Mouse (Mus musculus) limb, embryonic 11.5 days (tissue): ENCODE data around the gene Stx17. TPM values are rescaled to one million over a fixed set of nuclear protein-coding genes. Genes with fewer than 3 reads are reported as not detected.
A peak's percentile ranks its signal among the peaks of the same experiment; 100 is the strongest.

Source experiments
- ATAC-seq: fragments of 200-750 bp; cut with Nextera tagmentation; 2 replicates; pipeline ENCODE4 v1.8.0; 2017; ENCODE audit warnings: low read depth; ENCODE audit not compliant: insufficient number of reproducible peaks, low FRiP score, low TSS enrichment
- DNase-seq: peaks from one replicate; pipeline ENCODE4 v3.0.0-alpha.2; 2015; ENCODE audit warnings: low spot score
- H3K27ac ChIP-seq: fragments of 300-500 bp; sonication (generic); replicated peaks from 2 replicates; pipeline ENCODE4 v1.5.1; 2014; ENCODE audit warnings: low read depth, mild to moderate bottlenecking, low read length
- H3K27me3 ChIP-seq: fragments of 300-500 bp; sonication (generic); 2 replicates; pipeline ENCODE4 v1.6.1; 2014; ENCODE audit warnings: mild to moderate bottlenecking, low read length, mixed read lengths; ENCODE audit not compliant: control insufficient read depth, insufficient read depth
- H3K36me3 ChIP-seq: fragments of 300-500 bp; sonication (generic); 2 replicates; pipeline ENCODE4 v1.6.1; 2014; ENCODE audit warnings: mild to moderate bottlenecking, low read length, moderate library complexity, mixed read lengths; ENCODE audit not compliant: control insufficient read depth, insufficient read depth
- H3K4me1 ChIP-seq: fragments of 300-500 bp; sonication (generic); 2 replicates; pipeline ENCODE4 v1.6.1; 2014; ENCODE audit warnings: low read length, mixed read lengths; ENCODE audit not compliant: control insufficient read depth, insufficient read depth
- H3K4me2 ChIP-seq: fragments of 300-500 bp; sonication (generic); 2 replicates; pipeline ENCODE4 v1.6.1; 2014; ENCODE audit warnings: low read depth, mild to moderate bottlenecking, moderate library complexity; ENCODE audit not compliant: severe bottlenecking
- H3K4me3 ChIP-seq: fragments of 300-500 bp; sonication (generic); 2 replicates; pipeline ENCODE4 v1.5.1; 2014; ENCODE audit warnings: low read depth, low read length
- H3K9ac ChIP-seq: fragments of 300-500 bp; sonication (generic); 2 replicates; pipeline ENCODE4 v1.6.1; 2014; ENCODE audit warnings: mild to moderate bottlenecking, low read length
- H3K9me3 ChIP-seq: fragments of 300-500 bp; sonication (generic); 2 replicates; pipeline ENCODE4 v1.6.1; 2016; ENCODE audit warnings: low read length; ENCODE audit not compliant: control insufficient read depth
- WGBS: fragments of 180-500 bp; shearing (Covaris S2); extraction: QIAGEN DNeasy Blood & Tissue Kit; methylation state at CpG from one replicate; pipeline ENCODE4 v1.1.7; 2014; 5-methylcytosine and 5-hydroxymethylcytosine counted together
- polyA plus RNA-seq: library from polyadenylated mRNA; unstranded; fragments of >200 nt; fragmentation: Nextera tagmentation; extraction: Ambion mirVana; gene quantifications from 2 replicates; pipeline ENCODE4 v1.2.1, GENCODE M21; 2014

Stx17 gene
- 26.9 and 29.0 TPM in 2 replicates for polyA plus RNA-seq

GRCm38 (mm10) chr4:48124773-48125469, at the start of gene Stx17:
Gene Stx17 (plus strand): TSS chr4:48124915.
- Histone ChIP-seq H3K4me1 (no peaks in the 10 kb centered on the region), H3K27ac (no peak within 1 kb of the TSS), H3K9ac (peak within 1 kb of the TSS; percentile 87), H3K36me3 (no peaks in the 10 kb centered on the region), H3K4me3 (peak within 1 kb of the TSS; percentile 67), H3K4me2 (peak within 1 kb of the TSS; percentile 84), H3K27me3 (no peaks in the 10 kb centered on the region), H3K9me3 (no peaks in the 10 kb centered on the region)
- 2% methylated on average over 58 of the region's 58 CpGs for WGBS
- ATAC-seq, result peak; percentile 99
- peak; percentile 92 for DNase-seq

- H3K4me3 ChIP-seq, result no peak overlapping the region
- H3K4me2 ChIP-seq, result no peak overlapping the region
- WGBS, result 80% methylated on average over 13 of the region's 13 CpGs
- H3K9me3 ChIP-seq, result no peaks in the 10 kb centered on the region
- no peak overlapping the region for H3K9ac ChIP-seq
- ATAC-seq (no peak), DNase-seq (no peak)
- no peaks in the 10 kb centered on the region for H3K36me3 ChIP-seq
- no peaks in the 10 kb centered on the region for H3K27me3 ChIP-seq
- no peaks in the 10 kb centered on the region for H3K4me1 ChIP-seq
- H3K27ac ChIP-seq, result no peak overlapping the region
These were observed 47.8 kb upstream of the Stx17 start for GRCm38 (mm10) chr4:48076693-48077471.

- Histone ChIP-seq H3K27me3 (no peaks in the 10 kb centered on the region), H3K9me3 (no peaks in the 10 kb centered on the region), H3K4me3 (no peak overlapping the region), H3K9ac (no peak overlapping the region), H3K4me2 (peak overlapping the region; percentile 17; the same call in 1 of the 2 replicates), H3K4me1 (no peaks in the 10 kb centered on the region), H3K27ac (no peak overlapping the region), H3K36me3 (no peaks in the 10 kb centered on the region)
- no peak for DNase-seq
- no peak for ATAC-seq
- WGBS, result 8% methylated on average over 4 of the region's 4 CpGs
These were observed 46.5 kb upstream of the Stx17 start for GRCm38 (mm10) chr4:48078213-48078612.

- Histone ChIP-seq H3K4me1 (no peaks in the 10 kb centered on the region), H3K27ac (no peak overlapping the region), H3K36me3 (no peaks in the 10 kb centered on the region), H3K27me3 (no peaks in the 10 kb centered on the region), H3K9ac (no peak overlapping the region), H3K9me3 (no peaks in the 10 kb centered on the region), H3K4me2 (no peak overlapping the region), H3K4me3 (no peak overlapping the region)
- ATAC-seq (no peak), DNase-seq (no peak)
- WGBS, result 75% methylated on average over 8 of the region's 8 CpGs
These were observed 45.3 kb upstream of the Stx17 start for GRCm38 (mm10) chr4:48079285-48080039.

GRCm38 (mm10) chr4:48083452-48083851, 41.3 kb upstream of the Stx17 start:
- DNase-seq, result no peak
- WGBS, result 79% methylated on average over 4 of the region's 4 CpGs

GRCm38 (mm10) chr4:48086609-48087008, 38.1 kb upstream of the Stx17 start:
- Histone ChIP-seq H3K36me3 (no peaks in the 10 kb centered on the region), H3K4me2 (no peak overlapping the region), H3K4me3 (no peak overlapping the region), H3K27ac (no peak overlapping the region), H3K9me3 (no peaks in the 10 kb centered on the region), H3K27me3 (no peaks in the 10 kb centered on the region), H3K4me1 (no peaks in the 10 kb centered on the region), H3K9ac (no peak overlapping the region)
- ATAC-seq, result no peak
- 68% methylated on average over 6 of the region's 6 CpGs for WGBS
- DNase-seq, result no peak

More at GRCm38 (mm10) chr4:48083452-48083851, 41.3 kb upstream of the Stx17 start:
- Histone ChIP-seq H3K36me3 (no peaks in the 10 kb centered on the region), H3K4me2 (no peak overlapping the region), H3K9ac (no peak overlapping the region), H3K27me3 (no peaks in the 10 kb centered on the region), H3K4me1 (no peaks in the 10 kb centered on the region), H3K9me3 (no peaks in the 10 kb centered on the region), H3K27ac (no peak overlapping the region), H3K4me3 (no peak overlapping the region)
- no peak for ATAC-seq

GRCm38 (mm10) chr4:48087497-48087896, 37.2 kb upstream of the Stx17 start:
- no peak for DNase-seq
- H3K4me2 ChIP-seq, result no peak overlapping the region
- WGBS, result 89% methylated on average over 6 of the region's 6 CpGs

GRCm38 (mm10) chr4:48093221-48093620, 31.5 kb upstream of the Stx17 start:
- WGBS, result 84% methylated on average over 3 of the region's 3 CpGs
- Histone ChIP-seq H3K27ac (no peak overlapping the region), H3K4me1 (no peaks in the 10 kb centered on the region), H3K4me3 (no peak overlapping the region), H3K4me2 (no peak overlapping the region), H3K27me3 (no peaks in the 10 kb centered on the region), H3K9me3 (no peaks in the 10 kb centered on the region), H3K9ac (no peak overlapping the region), H3K36me3 (no peaks in the 10 kb centered on the region)
- DNase-seq (no peak), ATAC-seq (no peak)

More at GRCm38 (mm10) chr4:48087497-48087896, 37.2 kb upstream of the Stx17 start:
- Histone ChIP-seq H3K9ac (no peak overlapping the region), H3K4me3 (no peak overlapping the region), H3K9me3 (no peaks in the 10 kb centered on the region), H3K27me3 (no peaks in the 10 kb centered on the region), H3K36me3 (no peaks in the 10 kb centered on the region), H3K27ac (no peak overlapping the region), H3K4me1 (no peaks in the 10 kb centered on the region)
- no peak for ATAC-seq
